Mouse (Mus musculus) lung, embryonic 14.5 days (tissue): ENCODE data around the gene Zfp597. TPM values are rescaled to one million over a fixed set of nuclear protein-coding genes. Genes with fewer than 3 reads are reported as not detected.

Source experiments
- ATAC-seq: fragments of 200-750 bp; cut with Nextera tagmentation; 2 replicates; pipeline ENCODE4 v1.8.0; 2017; ENCODE audit warnings: mild to moderate bottlenecking, moderate TSS enrichment, moderate library complexity; ENCODE audit not compliant: insufficient read depth
- DNase-seq: peaks from one replicate; pipeline ENCODE4 v3.0.0-alpha.2; 2015
- H3K27ac ChIP-seq: fragments of 300-500 bp; sonication (generic); 2 replicates; pipeline ENCODE4 v1.5.1; 2014; ENCODE audit warnings: low read depth, mild to moderate bottlenecking, moderate library complexity
- H3K27me3 ChIP-seq: fragments of 300-500 bp; sonication (generic); 2 replicates; pipeline ENCODE4 v1.6.1; 2014; ENCODE audit warnings: low read length, control low read depth; ENCODE audit not compliant: insufficient read depth
- H3K36me3 ChIP-seq: fragments of 300-500 bp; sonication (generic); 2 replicates; pipeline ENCODE4 v1.6.1; 2014; ENCODE audit warnings: control low read depth; ENCODE audit not compliant: insufficient read depth
- H3K4me1 ChIP-seq: fragments of 300-500 bp; sonication (generic); 2 replicates; pipeline ENCODE4 v1.6.1; 2014; ENCODE audit warnings: antibody characterized with exemption, control low read depth; ENCODE audit not compliant: insufficient read depth
- H3K4me2 ChIP-seq: fragments of 300-500 bp; sonication (generic); 2 replicates; pipeline ENCODE4 v1.6.1; 2014; ENCODE audit warnings: mild to moderate bottlenecking
- H3K4me3 ChIP-seq: fragments of 300-500 bp; sonication (generic); 2 replicates; pipeline ENCODE4 v1.5.1; 2014; ENCODE audit warnings: low read depth, low read length
- H3K9ac ChIP-seq: fragments of 300-500 bp; sonication (generic); 2 replicates; pipeline ENCODE4 v1.6.1; 2014
- H3K9me3 ChIP-seq: fragments of 300-500 bp; sonication (generic); 2 replicates; pipeline ENCODE4 v1.6.1; 2016; ENCODE audit warnings: low read depth, low read length, control low read depth
- CTCF ChIP-seq: IDR thresholded peaks from 2 replicates; pipeline ENCODE4 v1.5.1; 2016; ENCODE audit warnings: antibody characterized with exemption, low read depth
- WGBS: fragments of 180-500 bp; shearing (Covaris S2); extraction: QIAGEN DNeasy Blood & Tissue Kit; methylation state at CpG from one replicate; pipeline ENCODE4 v1.1.7; 2014; 5-methylcytosine and 5-hydroxymethylcytosine counted together
- polyA plus RNA-seq: library from polyadenylated mRNA; unstranded; fragments of >200 nt; fragmentation: Nextera tagmentation; extraction: Ambion mirVana; gene quantifications from 2 replicates; pipeline ENCODE4 v1.2.1, GENCODE M21; 2014

Gene Zfp597
- polyA plus RNA-seq, 1 experiment from 2014 or later = 6.5 TPM

- no peak for TF ChIP-seq CTCF
- H3K9ac ChIP-seq = no peak overlapping the region
- H3K27ac ChIP-seq = no peak overlapping the region
- 85% methylated on average over 2 of the region's 2 CpGs for WGBS
- no peaks in the 10 kb centered on the region for H3K4me1 ChIP-seq
- no peak for DNase-seq
- no peaks in the 10 kb centered on the region for H3K27me3 ChIP-seq
- H3K4me3 ChIP-seq = no peak overlapping the region
- H3K9me3 ChIP-seq = no peaks in the 10 kb centered on the region
- no peak for ATAC-seq
- no peak overlapping the region for H3K4me2 ChIP-seq
- peaks cover 44% of the 10 kb centered on the region for H3K36me3 ChIP-seq
Measured at GRCm38 (mm10) chr16:3920756-3921155, 36.4 kb upstream of the Zfp597 start.

- WGBS = 5% methylated on average over 20 of the region's 20 CpGs
- DNase-seq = no peak
Measured at GRCm38 (mm10) chr16:3909118-3909517, 24.8 kb upstream of the Zfp597 start.

GRCm38 (mm10) chr16:3908537-3909111 lies 24.3 kb upstream of the Zfp597 start, which contains the start of the genes 1700037C18Rik and Cluap1:
Gene 1700037C18Rik, minus strand, starts transcription at chr16:3908689.
Gene Cluap1, plus strand, starts transcription at chr16:3908801.
- H3K9ac ChIP-seq = peak within 1 kb of the TSS; percentile 75
- H3K4me3 ChIP-seq = peak within 1 kb of the TSS; percentile 62
- under 1% methylated on average over 33 of the region's 33 CpGs for WGBS
- peak; percentile 83 for TF ChIP-seq CTCF
- DNase-seq (peak; percentile 96), ATAC-seq (peak; percentile 99)
- peak within 1 kb of the TSS; percentile 72 for H3K27ac ChIP-seq
- no peaks in the 10 kb centered on the region for H3K27me3 ChIP-seq
- H3K4me1 ChIP-seq = no peaks in the 10 kb centered on the region
- H3K36me3 ChIP-seq = peaks cover 36% of the 10 kb centered on the region
- H3K9me3 ChIP-seq = no peaks in the 10 kb centered on the region
- H3K4me2 ChIP-seq = peak within 1 kb of the TSS; percentile 83

More at GRCm38 (mm10) chr16:3909118-3909517, 24.8 kb upstream of the Zfp597 start:
- no peak for TF ChIP-seq CTCF
- ATAC-seq = no peak
- no peaks in the 10 kb centered on the region for H3K27me3 ChIP-seq
- peak overlapping the region; percentile 62 for H3K4me3 ChIP-seq
- no peaks in the 10 kb centered on the region for H3K4me1 ChIP-seq
- H3K9ac ChIP-seq = peak overlapping the region; percentile 75
- H3K4me2 ChIP-seq = peak overlapping the region; percentile 83
- H3K9me3 ChIP-seq = no peaks in the 10 kb centered on the region
- peaks cover 36% of the 10 kb centered on the region for H3K36me3 ChIP-seq
- H3K27ac ChIP-seq = peak overlapping the region; percentile 72

- ATAC-seq (no peak), DNase-seq (no peak)
- no peak for TF ChIP-seq CTCF
- no peak overlapping the region; the same call in 1 of the 2 replicates for H3K4me2 ChIP-seq
- H3K27ac ChIP-seq = no peak overlapping the region
- peaks cover 35% of the 10 kb centered on the region for H3K36me3 ChIP-seq
- no peaks in the 10 kb centered on the region for H3K9me3 ChIP-seq
- no peak overlapping the region for H3K9ac ChIP-seq
- H3K4me1 ChIP-seq = no peaks in the 10 kb centered on the region
- H3K27me3 ChIP-seq = no peaks in the 10 kb centered on the region
- WGBS = 70% methylated on average over 2 of the region's 2 CpGs
- no peak overlapping the region for H3K4me3 ChIP-seq
Measured at GRCm38 (mm10) chr16:3907471-3907870, 23.1 kb upstream of the Zfp597 start.

- no peak for DNase-seq
Measured at GRCm38 (mm10) chr16:3896553-3896952, 12.2 kb upstream of the Zfp597 start.

DNA sequence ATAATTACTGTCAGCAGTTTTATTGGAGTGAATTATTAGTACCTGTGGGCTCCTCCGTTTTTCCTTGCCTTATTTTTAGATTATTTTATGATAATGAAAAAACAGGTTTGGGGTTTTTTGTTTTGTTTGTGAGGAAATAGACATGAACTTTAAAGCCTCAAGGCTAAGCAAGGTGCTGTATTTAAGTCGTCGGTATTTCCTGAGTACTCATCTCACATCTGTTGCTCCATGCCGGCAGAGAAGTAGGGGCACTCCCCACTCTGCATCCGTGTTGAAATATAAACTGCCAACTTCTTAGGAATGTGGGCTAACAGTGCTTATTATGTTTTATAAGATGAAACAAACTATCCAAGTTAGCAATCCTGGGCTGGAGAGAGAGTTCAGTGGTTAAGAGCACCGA lies 11.7 kb upstream of the Zfp597 start:
- no peak overlapping the region for H3K4me3 ChIP-seq
- TF ChIP-seq CTCF = no peak
- no peak for ATAC-seq
- no peaks in the 10 kb centered on the region for H3K4me1 ChIP-seq
- H3K4me2 ChIP-seq = no peak overlapping the region
- H3K27me3 ChIP-seq = no peaks in the 10 kb centered on the region
- H3K27ac ChIP-seq = no peak overlapping the region
- 74% methylated on average over 6 of the region's 6 CpGs for WGBS
- no peak overlapping the region for H3K9ac ChIP-seq
- no peak for DNase-seq
- H3K9me3 ChIP-seq = no peaks in the 10 kb centered on the region
- H3K36me3 ChIP-seq = peaks cover 47% of the 10 kb centered on the region

More at GRCm38 (mm10) chr16:3896553-3896952, 12.2 kb upstream of the Zfp597 start:
- WGBS = 88% methylated on average over 1 of the region's 1 CpGs
- H3K9ac ChIP-seq = no peak overlapping the region
- H3K27me3 ChIP-seq = no peaks in the 10 kb centered on the region
- no peak for ATAC-seq
- H3K27ac ChIP-seq = no peak overlapping the region
- H3K4me2 ChIP-seq = no peak overlapping the region
- H3K9me3 ChIP-seq = no peaks in the 10 kb centered on the region
- no peaks in the 10 kb centered on the region for H3K4me1 ChIP-seq
- H3K4me3 ChIP-seq = no peak overlapping the region
- peaks cover 52% of the 10 kb centered on the region for H3K36me3 ChIP-seq
- TF ChIP-seq CTCF = no peak

DNA sequence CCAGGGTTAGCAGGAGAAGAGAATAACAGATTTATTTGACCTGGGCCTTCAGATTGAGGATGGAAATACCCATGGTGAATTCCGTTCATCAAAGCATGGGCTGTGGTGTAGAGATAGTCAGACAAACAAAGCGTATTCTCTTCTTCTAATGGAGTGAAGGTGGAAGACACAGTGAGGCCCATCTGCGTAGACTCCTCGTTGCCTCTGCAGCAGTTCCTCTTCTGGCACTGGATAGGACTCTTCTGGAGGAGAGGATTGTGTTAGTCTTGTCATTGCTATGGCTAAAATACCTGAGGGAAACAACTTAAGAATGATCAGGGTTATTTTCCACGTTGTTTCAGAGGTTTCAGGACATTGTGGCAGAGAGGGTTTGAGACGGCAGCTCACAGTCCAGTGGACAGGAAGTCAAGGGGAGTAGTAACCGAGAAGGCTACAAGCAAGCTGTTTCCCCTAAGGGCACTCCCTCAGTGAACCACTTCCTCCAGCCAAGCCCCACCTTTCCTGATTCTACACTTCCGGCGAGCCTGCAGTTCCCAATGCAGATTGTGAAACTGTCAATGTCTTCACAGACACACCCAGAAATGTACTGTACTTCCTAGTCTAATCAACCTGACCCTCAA lies 10.9 kb upstream of the Zfp597 start:
- Histone ChIP-seq H3K36me3 (peaks cover 39% of the 10 kb centered on the region), H3K4me2 (no peak overlapping the region), H3K9ac (no peak overlapping the region), H3K9me3 (no peaks in the 10 kb centered on the region), H3K27ac (peak overlapping the region; percentile 15), H3K4me1 (no peaks in the 10 kb centered on the region), H3K4me3 (no peak overlapping the region), H3K27me3 (no peaks in the 10 kb centered on the region)
- WGBS = 69% methylated on average over 9 of the region's 9 CpGs
- ATAC-seq (0 out of 2 replicates have a peak, but pooled peaks have one; percentile 21), DNase-seq (peak; percentile 41)
- no peak for TF ChIP-seq CTCF
